Mouse (Mus musculus): ENCODE measurements at regions not wholly inside any gene's neighbourhood (a gene's known extent, or its start where the extent isn't known, plus 50 kb on each side); places are given as distances from the start of the nearest gene placed in this dataset.

DNA sequence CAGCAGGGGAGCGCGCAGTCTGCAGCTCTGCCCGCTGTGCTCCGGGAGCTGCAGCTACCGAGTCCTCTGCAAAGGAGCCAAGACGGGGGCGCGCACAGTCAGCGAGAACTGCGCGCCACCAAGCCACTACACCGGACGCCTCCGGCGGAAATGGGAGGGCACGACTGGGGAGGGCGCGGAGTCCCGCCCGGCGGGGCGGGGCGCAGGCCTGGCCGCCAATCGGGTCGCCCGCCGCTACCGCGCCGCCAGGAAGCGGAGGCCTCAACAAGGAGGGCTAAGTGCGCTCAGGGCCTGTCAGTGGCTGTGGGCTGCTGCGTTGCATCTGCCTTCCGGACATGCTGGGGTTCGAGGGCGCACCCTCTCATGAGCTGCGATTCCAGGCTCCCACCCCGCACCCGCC, 481.7 kb upstream of the Ywhaq start:
- peak; percentile 1 for DNase-seq
